Mouse (Mus musculus) thymus, adult 18-20 months (tissue): Measurements from ENCODE around the gene Ets2.
A peak's percentile ranks its signal among the peaks of the same experiment; 100 is the strongest.
"Not testable (repeated sequence)": the region's sequence is repeated elsewhere in the genome, so short reads cannot be mapped to it uniquely, and the experiment has no call there.

Experiments used
- DNase-seq, 2 experiments: peaks; one replicate each; pipeline ENCODE4 v3.0.0; 2022; ENCODE audit warnings: mixed read lengths in 2 of 2

Gene Ets2

DNA sequence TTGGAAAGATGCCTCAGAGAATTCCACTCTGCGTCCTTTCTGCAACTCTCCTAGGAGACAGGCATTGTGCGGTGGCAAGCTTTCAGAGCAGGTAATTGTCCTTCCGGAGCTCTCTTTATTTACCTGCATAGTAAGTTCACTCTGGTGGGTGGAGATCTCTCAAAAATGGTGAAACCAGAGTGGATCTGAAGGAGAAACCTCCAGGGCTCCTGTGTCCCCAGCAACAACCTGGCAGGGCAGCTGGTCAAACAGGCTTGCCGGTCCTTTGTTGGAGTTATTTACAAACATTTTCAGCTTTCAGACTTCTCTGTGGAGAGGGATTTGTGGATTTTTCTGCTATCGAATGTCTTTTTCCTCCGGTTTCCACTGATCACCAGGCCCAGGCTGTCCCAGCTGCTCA, 34.6 kb downstream of the Ets2 start:
- DNase-seq: no peak

GRCm38 (mm10) chr16:95739522-95739921, 37.6 kb downstream of the Ets2 start:
- DNase-seq: no peak

DNA sequence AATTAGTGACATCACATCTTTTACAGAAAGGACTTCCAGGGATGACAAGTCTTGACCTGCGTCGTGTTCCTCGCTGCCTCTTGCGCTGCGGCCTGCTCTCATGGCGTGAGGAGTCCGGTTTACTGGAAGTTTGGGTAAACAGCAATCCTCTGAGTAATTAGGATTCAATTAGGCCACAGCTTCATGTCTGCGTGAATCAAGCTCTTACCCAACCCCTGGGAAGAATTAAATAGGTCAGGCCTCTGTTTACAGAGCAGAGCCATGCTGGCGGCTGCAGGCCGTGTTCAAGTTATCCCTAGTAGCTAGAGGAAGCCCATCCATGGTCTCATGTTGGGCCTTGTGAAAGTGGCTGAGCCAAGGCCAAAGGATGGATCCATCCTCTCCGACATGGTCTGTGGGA, 39.5 kb downstream of the Ets2 start:
- DNase-seq: no peak

GRCm38 (mm10) chr16:95741915-95742739, 40.3 kb downstream of the Ets2 start:
- no peak for DNase-seq

DNA sequence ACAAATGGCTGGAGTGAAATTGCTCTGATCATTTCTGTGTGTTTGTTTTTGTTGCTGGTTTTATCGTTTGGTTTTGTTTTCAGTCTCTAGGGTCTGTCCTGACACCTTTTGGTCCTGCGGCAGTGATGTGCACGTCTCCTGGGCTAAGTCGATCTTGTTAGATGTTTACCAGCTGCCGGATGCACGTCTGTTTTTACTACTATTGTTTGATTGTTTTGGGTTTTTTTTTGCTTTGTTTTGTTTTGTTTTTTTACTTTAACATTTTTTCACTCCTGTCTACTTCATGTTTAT, 40.8 kb downstream of the Ets2 start:
- no peak for DNase-seq

DNA sequence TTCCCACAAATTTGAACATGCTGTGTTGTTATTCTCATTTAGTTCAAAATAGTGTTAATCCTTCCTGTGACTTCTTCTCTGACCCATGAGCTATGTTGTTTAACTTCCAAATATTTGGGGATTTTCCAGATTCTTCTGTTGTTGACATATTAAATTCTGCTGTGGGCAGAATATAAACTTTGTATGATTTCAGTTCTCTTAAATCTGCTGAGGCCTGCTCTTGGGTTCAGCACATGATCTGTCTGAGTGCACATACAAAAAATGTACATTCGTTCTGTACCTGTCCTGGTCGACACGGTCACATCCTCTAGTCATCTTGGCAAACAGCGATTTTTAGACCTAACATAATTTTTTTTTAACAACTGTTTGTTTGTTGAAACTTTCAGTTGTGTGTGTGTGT, 41.2 kb downstream of the Ets2 start:
- no peak for DNase-seq

DNA sequence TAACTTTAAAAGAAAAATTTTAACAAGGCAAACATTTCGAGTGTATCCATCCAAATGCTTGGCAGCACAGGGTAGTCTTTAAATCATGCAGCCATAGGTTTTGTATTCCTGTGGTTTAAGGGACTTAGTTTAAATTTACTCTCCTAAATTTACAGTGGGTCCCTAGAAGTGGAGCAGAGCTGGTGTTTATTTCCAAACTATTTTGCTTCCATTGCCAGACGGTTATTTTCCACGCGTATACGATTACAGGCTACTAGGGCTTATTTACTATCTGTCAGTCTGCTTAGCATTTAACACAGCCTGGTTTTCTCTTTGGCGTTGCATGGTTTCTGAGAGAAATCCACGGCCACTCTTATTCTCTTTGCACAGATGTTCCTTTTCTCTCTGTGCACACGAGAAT, 42.9 kb downstream of the Ets2 start:
- no peak for DNase-seq

- no peak for DNase-seq
Measured at GRCm38 (mm10) chr16:95745685-95746084, 43.8 kb downstream of the Ets2 start.

- no peak for DNase-seq
Measured at GRCm38 (mm10) chr16:95746565-95746964, 44.7 kb downstream of the Ets2 start.

GRCm38 (mm10) chr16:95749291-95750103, 47.6 kb downstream of the Ets2 start:
- DNase-seq: peak in 1 of 2 experiments; percentile 59

- DNase-seq: peak; percentile 54 to 81
Measured at GRCm38 (mm10) chr16:95750211-95750629, 48.3 kb downstream of the Ets2 start.

GRCm38 (mm10) chr16:95752502-95752901, 50.6 kb downstream of the Ets2 start:
- DNase-seq: no peak

DNA sequence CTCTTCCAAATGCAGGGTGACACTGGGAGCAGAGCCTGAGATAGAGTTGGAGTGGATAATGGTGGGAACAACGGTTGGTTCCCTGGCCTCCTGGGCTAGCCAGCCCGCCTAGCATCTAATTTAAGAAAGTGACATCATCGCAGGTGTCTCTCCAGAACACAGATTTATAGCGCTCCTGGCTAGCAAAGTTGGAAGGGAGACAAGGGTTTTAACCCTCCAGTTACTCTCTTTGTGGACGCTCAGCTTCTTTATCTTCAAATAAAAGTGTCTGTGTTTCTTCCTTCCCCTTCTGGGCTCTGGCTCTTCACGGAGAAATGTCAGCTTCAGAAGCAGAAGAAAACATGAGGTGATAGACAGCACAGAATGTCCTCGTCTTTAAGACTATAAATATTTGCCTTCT, 51.4 kb downstream of the Ets2 start:
- DNase-seq: no peak

DNA sequence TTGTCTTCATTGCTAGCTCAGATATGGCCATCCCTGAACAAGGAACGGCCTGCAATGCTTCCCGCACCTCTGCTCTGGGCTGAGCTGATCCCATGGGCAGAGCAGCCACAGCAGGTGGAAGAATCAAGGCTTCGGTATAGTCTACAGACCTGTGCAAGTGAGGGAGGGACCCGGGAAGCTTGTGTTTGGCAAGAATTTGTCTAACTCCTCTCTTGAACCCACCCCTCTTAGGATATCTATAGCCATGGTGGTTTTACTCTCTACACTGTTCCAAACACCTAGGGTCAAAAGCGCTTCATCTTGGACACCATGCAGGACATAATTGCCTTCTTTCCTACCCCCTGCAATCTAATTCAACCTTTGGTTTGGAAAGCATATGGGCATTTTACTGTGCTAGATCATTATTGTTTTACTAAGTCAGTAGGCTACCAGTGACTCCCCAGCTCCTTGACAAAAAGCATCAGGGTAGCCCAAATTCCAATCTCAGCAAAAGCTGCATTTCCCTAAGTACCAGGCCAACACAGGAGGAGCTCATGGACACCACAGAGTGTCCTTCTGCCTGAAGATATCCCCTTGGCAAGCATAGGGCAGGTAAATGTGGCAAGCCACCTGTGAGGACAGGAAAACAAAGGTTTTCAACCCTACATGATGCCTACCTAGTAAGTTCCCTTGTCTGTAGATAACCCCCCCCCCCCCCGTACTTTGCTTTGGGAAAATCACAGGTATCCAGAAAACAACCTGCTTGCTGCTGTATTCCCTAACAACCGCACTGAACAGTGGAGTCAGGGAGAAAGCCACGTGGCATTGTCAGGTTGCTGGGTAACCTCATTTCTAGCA, 57.5 kb downstream of the Ets2 start:
- no peak for DNase-seq

DNA sequence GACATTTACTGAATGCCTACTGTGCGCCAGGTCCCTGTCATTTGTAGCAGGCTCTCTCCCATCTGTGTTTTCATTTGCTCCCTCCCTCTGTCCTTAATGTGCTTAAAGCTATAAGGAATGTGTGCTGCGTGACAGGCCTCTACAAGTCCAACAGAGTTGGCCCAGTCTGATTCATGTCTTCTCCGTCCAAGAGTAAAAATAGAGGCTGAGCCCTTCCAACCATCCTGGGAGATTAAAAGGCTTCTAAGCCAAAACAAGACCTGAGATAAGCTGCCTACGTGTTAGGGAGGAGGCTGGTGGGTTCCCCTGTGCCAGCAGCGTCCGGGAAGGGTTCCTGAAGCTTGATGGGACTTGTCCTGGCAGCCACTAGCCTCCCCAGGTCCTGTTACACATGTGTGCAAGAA, 58.1 kb downstream of the Ets2 start:
- DNase-seq: no peak

DNA sequence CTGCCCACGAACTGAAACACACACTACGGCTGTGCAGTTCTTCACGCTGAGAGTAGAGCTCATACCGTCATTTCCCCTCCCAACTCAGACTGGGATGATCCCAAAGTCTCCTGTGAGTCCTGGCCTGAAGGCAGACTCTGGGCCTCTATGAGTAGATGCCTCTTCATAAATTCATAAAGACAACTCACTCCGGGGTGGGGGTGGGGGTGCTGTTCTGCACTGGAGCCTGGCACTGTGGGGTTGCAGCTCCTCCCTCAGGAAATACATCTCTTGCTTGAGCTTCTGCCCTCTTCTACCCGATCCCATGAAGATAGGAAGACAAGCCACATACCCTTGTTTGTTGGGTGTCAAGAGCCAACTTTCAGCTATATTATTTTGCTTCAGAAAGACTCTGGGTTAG, 59.9 kb downstream of the Ets2 start:
- DNase-seq: no peak

DNA sequence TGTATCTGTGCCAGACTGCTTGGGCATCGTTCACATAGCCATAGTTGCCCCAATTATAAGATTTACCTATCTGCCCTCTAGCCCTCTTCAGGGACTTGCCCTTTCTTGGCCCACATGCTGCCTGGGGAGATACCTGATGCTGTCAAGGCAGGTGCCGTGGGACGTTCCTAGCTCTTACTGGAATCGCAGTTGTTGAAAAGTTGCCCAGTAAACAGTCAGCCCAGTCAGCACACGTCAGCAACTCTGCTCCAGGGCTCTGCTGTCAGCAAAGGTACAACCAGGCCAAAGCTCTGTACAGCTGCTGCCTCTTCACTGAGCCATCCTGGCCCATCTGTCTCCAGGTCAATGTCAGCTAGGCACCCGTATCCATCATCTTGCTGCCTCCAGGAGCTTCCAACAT, 61.3 kb downstream of the Ets2 start:
- DNase-seq: no peak

GRCm38 (mm10) chr16:95764041-95764440, 62.2 kb downstream of the Ets2 start:
- DNase-seq: not testable (repeated sequence)

- DNase-seq: no peak
Measured at GRCm38 (mm10) chr16:95766181-95766580, 64.3 kb downstream of the Ets2 start.

DNA sequence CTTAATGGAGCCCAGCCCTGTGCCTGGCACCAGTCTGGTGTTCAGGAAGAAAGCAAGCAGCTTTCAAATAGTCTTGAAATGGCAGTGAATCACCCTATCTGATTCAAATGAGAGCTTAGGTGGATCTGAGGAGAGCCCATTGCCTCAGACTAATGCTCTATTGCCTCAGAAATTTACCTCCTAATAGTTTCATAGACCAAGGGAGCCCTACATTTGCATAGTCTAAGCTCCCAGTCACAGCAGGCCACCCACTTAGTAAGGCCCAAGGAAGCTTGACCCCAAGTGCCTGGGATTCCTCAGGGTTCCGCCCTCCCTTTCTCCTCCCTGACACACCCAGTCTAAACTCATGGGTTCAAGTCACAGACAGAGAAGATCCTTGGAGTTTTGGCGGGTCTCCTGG, 65.4 kb downstream of the Ets2 start:
- DNase-seq: no peak

DNA sequence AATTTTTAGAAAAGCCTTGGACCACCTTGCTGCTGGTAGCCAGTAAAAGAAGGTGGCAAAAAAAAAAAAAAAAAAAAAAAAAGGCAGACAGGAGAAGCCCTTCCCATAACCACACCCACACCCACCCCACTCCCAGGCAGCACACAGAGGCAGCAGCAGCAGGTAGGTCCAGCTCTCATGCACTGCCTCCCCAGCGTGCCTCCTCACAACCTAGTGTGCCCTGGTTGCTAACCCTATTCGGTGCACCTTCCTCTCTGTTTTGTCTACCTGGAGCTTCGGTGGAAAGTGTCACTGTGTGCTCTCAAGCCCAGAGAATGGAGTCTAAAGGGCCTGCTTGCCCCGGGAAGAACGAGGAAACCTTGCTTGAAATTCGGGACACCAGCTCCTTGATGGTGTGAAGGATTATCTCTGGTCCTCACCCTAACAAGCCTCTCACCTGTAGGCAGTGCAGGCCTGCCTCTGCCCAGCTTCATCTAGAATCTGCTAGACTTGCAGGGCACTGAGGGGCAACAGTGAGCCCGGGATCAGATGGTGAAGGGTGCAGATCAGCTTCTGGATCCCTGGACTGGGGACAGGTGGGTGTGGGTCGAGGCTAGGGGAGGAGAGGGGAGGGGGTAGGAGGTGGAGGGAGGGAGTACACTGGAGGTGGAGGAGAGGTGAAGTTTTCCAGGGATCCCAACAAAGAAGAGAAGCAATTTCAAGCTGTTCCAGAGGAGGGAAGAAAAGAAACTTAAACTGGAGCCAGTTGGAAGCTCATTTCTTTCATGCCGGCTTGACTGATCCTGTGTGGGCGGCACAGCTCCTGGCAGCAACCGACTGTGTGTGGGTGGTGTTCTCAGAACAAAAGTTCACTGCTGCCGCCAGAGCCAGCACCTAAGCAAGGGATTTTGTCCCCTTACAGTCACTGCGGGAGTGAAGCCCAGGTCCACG, 67.5 kb downstream of the Ets2 start:
- DNase-seq: peak in 1 of 2 experiments; percentile 66

DNA sequence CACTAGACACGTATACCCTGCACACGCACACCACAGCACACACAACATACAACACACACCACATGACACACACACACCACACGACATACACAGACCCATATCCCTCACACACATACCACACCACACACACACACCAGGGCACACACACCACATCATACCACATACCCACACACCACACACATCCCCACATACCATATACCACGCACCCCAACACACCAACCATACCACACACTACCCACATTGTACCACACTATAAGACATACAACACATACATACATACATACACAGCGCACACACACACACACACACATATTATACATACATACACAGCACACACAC, 68.1 kb downstream of the Ets2 start:
- DNase-seq: no peak
